Mouse (Mus musculus) gastrocnemius, postnatal 4 days (tissue): Measurements from ENCODE around the gene Zfp593. TPM values are rescaled to one million over a fixed set of nuclear protein-coding genes. Genes with fewer than 3 reads are reported as not detected.
"Not testable (repeated sequence)": the region's sequence is repeated elsewhere in the genome, so short reads cannot be mapped to it uniquely, and the experiment has no call there.

ENCODE experiments used
- DNase-seq, 2 experiments: peaks; one replicate each; pipeline ENCODE4 v3.0.0; 2021 to 2022; ENCODE audit warnings: low spot score in 2 of 2, mixed read lengths in 2 of 2
- long read RNA-seq, 2 experiments: library from polyadenylated mRNA; stranded (forward); transcript quantifications; one replicate each; pipeline ENCODE4 v2.0.0; 2021
- total RNA-seq, 2 experiments: library from RNA; stranded (reverse); gene quantifications; 2 replicates each; pipeline ENCODE4 v1.2.3; 2021

Zfp593 gene
- 1 to 10 TPM; 5.8 to 6.1 TPM for total RNA-seq
- long read RNA-seq, experiment 1, transcript Zfp593-201 (3 exons, 1,994 nt), result major isoform, 6 of 11 reads
- long read RNA-seq, experiment 1, partial matches to known transcripts, result 0 of 11 reads
- long read RNA-seq, experiment 1, other reads (novel, unspliced or antisense), result 5 of 11 reads
- long read RNA-seq, experiment 2, transcript Zfp593-201 (3 exons, 1,994 nt), result major isoform, 8 of 10 reads
- long read RNA-seq, experiment 2, partial matches to known transcripts, result 1 of 10 reads
- long read RNA-seq, experiment 2, other reads (novel, unspliced or antisense), result 1 of 10 reads

GRCm38 (mm10) chr4:134245148-134245843, at the start of gene Zfp593:
Gene Zfp593 (minus strand): TSS chr4:134245592.
- peak; percentile 95 to 96 for DNase-seq

- no peak for DNase-seq
These were observed 48.3 kb upstream of the Zfp593 start for GRCm38 (mm10) chr4:134293692-134294163.

- no peak for DNase-seq
These were observed 47.8 kb upstream of the Zfp593 start for GRCm38 (mm10) chr4:134293061-134293691.

GRCm38 (mm10) chr4:134292067-134292466, 46.7 kb upstream of the Zfp593 start:
- peak in 1 of 2 experiments; percentile 73 for DNase-seq

GRCm38 (mm10) chr4:134288397-134289256, 43.2 kb upstream of the Zfp593 start:
- DNase-seq, result no peak

- DNase-seq, result peak; percentile 35 to 70
These were observed 42.2 kb upstream of the Zfp593 start, which contains the start of gene Pdik1l for GRCm38 (mm10) chr4:134287575-134288025. Gene Pdik1l (minus strand): TSS chr4:134287895.

- peak; percentile 97 to 99 for DNase-seq
These were observed 41.8 kb upstream of the Zfp593 start for GRCm38 (mm10) chr4:134287168-134287564.

GRCm38 (mm10) chr4:134286226-134287167, 41.1 kb upstream of the Zfp593 start:
- peak in 1 of 2 experiments; percentile 26 for DNase-seq

GRCm38 (mm10) chr4:134284942-134285341, 39.5 kb upstream of the Zfp593 start:
- DNase-seq, result no peak

GRCm38 (mm10) chr4:134273417-134274345, 28.3 kb upstream of the Zfp593 start:
- DNase-seq, result no peak

GRCm38 (mm10) chr4:134272731-134273416, 27.5 kb upstream of the Zfp593 start:
- no peak for DNase-seq

GRCm38 (mm10) chr4:134271979-134272378, 26.6 kb upstream of the Zfp593 start:
- DNase-seq, result no peak

GRCm38 (mm10) chr4:134269622-134270021, 24.2 kb upstream of the Zfp593 start:
- DNase-seq, result not testable (repeated sequence)

- no peak for DNase-seq
These were observed 22.8 kb upstream of the Zfp593 start for GRCm38 (mm10) chr4:134268102-134268655.

- no peak for DNase-seq
These were observed 20.6 kb upstream of the Zfp593 start for GRCm38 (mm10) chr4:134265860-134266585.

- DNase-seq, result peak in 1 of 2 experiments; percentile 64
These were observed 17.8 kb upstream of the Zfp593 start for GRCm38 (mm10) chr4:134263191-134263590.

GRCm38 (mm10) chr4:134258354-134258753, 13.0 kb upstream of the Zfp593 start:
- DNase-seq, result no peak
